Mouse (Mus musculus) myocyte (in vitro differentiated cells): ENCODE measurements around the gene Ankrd42.

ENCODE experiments used
- MYOD1 ChIP-seq, 3 experiments: IDR thresholded peaks; one replicate each; pipeline ENCODE4 v1.6.1; 2011; ENCODE audit warnings: control low read depth in 2 of 3, low read depth in 2 of 3, mild to moderate bottlenecking in 2 of 3, moderate library complexity in 1 of 3; ENCODE audit not compliant: insufficient read length in 2 of 3, control insufficient read depth in 1 of 3
- POLR2A ChIP-seq: IDR thresholded peaks from one replicate; pipeline ENCODE4 v1.6.1; 2011; ENCODE audit warnings: low read depth, mild to moderate bottlenecking, control low read depth, moderate library complexity; ENCODE audit not compliant: insufficient read length
- POLR2AphosphoS2 ChIP-seq: IDR thresholded peaks from one replicate; pipeline ENCODE4 v1.6.1; 2011; ENCODE audit warnings: low read depth, control low read depth; ENCODE audit not compliant: insufficient read length
- TCF3 ChIP-seq: IDR thresholded peaks from one replicate; pipeline ENCODE4 v1.6.1; 2011; ENCODE audit warnings: low read depth, control low read depth; ENCODE audit not compliant: insufficient read length
- USF1 ChIP-seq: IDR thresholded peaks from one replicate; pipeline ENCODE4 v1.6.1; 2011; ENCODE audit warnings: low read depth, mild to moderate bottlenecking, control low read depth, moderate library complexity

GRCm38 (mm10) chr7:92604961-92605360 lies 32.0 kb downstream of the Ankrd42 start:
- no peak for TF ChIP-seq POLR2A
- TF ChIP-seq USF1: no peak
- TF ChIP-seq POLR2AphosphoS2: no peak
- no peak for TF ChIP-seq MYOD1 (IDR thresholded peaks at IDR 0.05; ENCODE audit: control insufficient read depth in 1 of 3, insufficient read length in 2 of 3, low read depth in 2 of 3)
- no peak for TF ChIP-seq TCF3
